Mouse (Mus musculus) MEL (cell line): Measurements from ENCODE around the gene Pip4k2c. TPM values are rescaled to one million over a fixed set of nuclear protein-coding genes. Genes with fewer than 3 reads are reported as not detected.
A peak's percentile ranks its signal among the peaks of the same experiment; 100 is the strongest.

Experiments used
- DNase-seq: peaks from one replicate; pipeline ENCODE4 v3.0.0; 2011; ENCODE audit warnings: low read depth, low spot score
- H3K27ac ChIP-seq: 2 replicates; pipeline ENCODE4 v1.5.1; 2012; ENCODE audit warnings: low read depth, mild to moderate bottlenecking, control low read depth, low read length, moderate library complexity; ENCODE audit not compliant: control insufficient read depth
- H3K27me3 ChIP-seq, 2 experiments: fragments of 150-350 bp in 1 of 2; sonication (generic) in 1 of 2; 2 replicates each; pipeline ENCODE4 v1.6.1; 2012; ENCODE audit warnings: low read length in 2 of 2, mild to moderate bottlenecking in 2 of 2, improper control_type of control experiment in 1 of 2, moderate library complexity in 1 of 2; ENCODE audit not compliant: insufficient read depth in 2 of 2, control insufficient read depth in 1 of 2
- H3K36me3 ChIP-seq, 2 experiments: 2 replicates each; pipeline ENCODE4 v1.6.1; 2012 to 2014; ENCODE audit warnings: low read length in 2 of 2, improper control_type of control experiment in 1 of 2, inconsistent platforms in 1 of 2, mild to moderate bottlenecking in 1 of 2; ENCODE audit not compliant: insufficient read depth in 2 of 2, control insufficient read depth in 1 of 2
- H3K4me1 ChIP-seq, 2 experiments: fragments of 150-350 bp in 1 of 2; sonication (generic) in 1 of 2; 2 replicates each; pipeline ENCODE4 v1.6.1; 2012; ENCODE audit warnings: low read length in 2 of 2, improper control_type of control experiment in 1 of 2, mild to moderate bottlenecking in 1 of 2; ENCODE audit not compliant: insufficient read depth in 2 of 2, control insufficient read depth in 1 of 2
- H3K4me3 ChIP-seq, 2 experiments: fragments of 150-350 bp in 1 of 2; sonication (generic) in 1 of 2; 2 replicates each; pipeline ENCODE4 v1.5.1; 2012; ENCODE audit warnings: low read depth in 2 of 2, low read length in 2 of 2, mild to moderate bottlenecking in 2 of 2, moderate library complexity in 2 of 2, control low read depth in 1 of 2, improper control_type of control experiment in 1 of 2; ENCODE audit not compliant: control insufficient read depth in 1 of 2, insufficient read depth in 1 of 2
- H3K79me2 ChIP-seq: 2 replicates; pipeline ENCODE4 v1.6.1; 2012; ENCODE audit warnings: mild to moderate bottlenecking, low read length, moderate library complexity; ENCODE audit not compliant: control insufficient read depth, poor library complexity, insufficient read depth
- H3K9ac ChIP-seq: 2 replicates; pipeline ENCODE4 v1.6.1; 2012; ENCODE audit warnings: low read depth, mild to moderate bottlenecking, control low read depth, low read length, moderate library complexity; ENCODE audit not compliant: control insufficient read depth, poor library complexity, severe bottlenecking
- H3K9me3 ChIP-seq: fragments of 150-350 bp; sonication (generic); replicated peaks from 2 replicates; pipeline ENCODE4 v1.6.1; 2012; ENCODE audit warnings: mild to moderate bottlenecking, low read length, improper control_type of control experiment, moderate library complexity; ENCODE audit not compliant: insufficient read depth
- BHLHE40 ChIP-seq: IDR thresholded peaks from 2 replicates; pipeline ENCODE4 v1.6.1; 2012; ENCODE audit warnings: low read depth, mild to moderate bottlenecking, inconsistent platforms, low read length, improper control_type of control experiment, borderline replicate concordance
- CHD1 ChIP-seq: IDR thresholded peaks from 2 replicates; pipeline ENCODE4 v1.6.1; 2012; ENCODE audit warnings: low read depth, mild to moderate bottlenecking, inconsistent platforms, low read length, improper control_type of control experiment
- CHD2 ChIP-seq: IDR thresholded peaks from 2 replicates; pipeline ENCODE4 v1.6.1; 2011; ENCODE audit warnings: low read length, improper control_type of control experiment
- CTCF ChIP-seq, 3 experiments: IDR thresholded peaks in 2 of 3; conservative IDR thresholded peaks in 1 of 3; 2 replicates each; pipeline ENCODE4 v1.5.1; 2011 to 2012; ENCODE audit warnings: low read length in 3 of 3, low read depth in 2 of 3, mild to moderate bottlenecking in 2 of 3, improper control_type of control experiment in 1 of 3, inconsistent platforms in 1 of 3, mixed read lengths in 1 of 3, moderate library complexity in 1 of 3; ENCODE audit not compliant: control insufficient read depth in 1 of 3, insufficient read depth in 1 of 3, poor library complexity in 1 of 3, severe bottlenecking in 1 of 3
- E2F4 ChIP-seq: IDR thresholded peaks from 2 replicates; pipeline ENCODE4 v1.6.1; 2011; ENCODE audit warnings: low read depth, low read length, improper control_type of control experiment, borderline replicate concordance
- ELF1 ChIP-seq: IDR thresholded peaks from 2 replicates; pipeline ENCODE4 v1.6.1; 2014; ENCODE audit warnings: low read depth, mild to moderate bottlenecking, inconsistent platforms, low read length, improper control_type of control experiment, moderate library complexity
- EP300 ChIP-seq, 2 experiments: IDR thresholded peaks; 2 replicates each; pipeline ENCODE4 v1.6.1; 2011; ENCODE audit warnings: improper control_type of control experiment in 2 of 2, low read length in 2 of 2, low read depth in 1 of 2, mild to moderate bottlenecking in 1 of 2
- ETS1 ChIP-seq: IDR thresholded peaks from 2 replicates; pipeline ENCODE4 v1.6.1; 2012; ENCODE audit warnings: low read depth, mild to moderate bottlenecking, inconsistent platforms, low read length, improper control_type of control experiment, moderate library complexity
- GABPA ChIP-seq: IDR thresholded peaks from 2 replicates; pipeline ENCODE4 v1.6.1; 2012; ENCODE audit warnings: low read depth, mild to moderate bottlenecking, inconsistent platforms, low read length, improper control_type of control experiment, moderate library complexity
- GATA1 ChIP-seq: IDR thresholded peaks from 2 replicates; pipeline ENCODE4 v1.6.1; 2011; ENCODE audit warnings: low read depth, low read length, improper control_type of control experiment
- HCFC1 ChIP-seq: IDR thresholded peaks from 2 replicates; pipeline ENCODE4 v1.6.1; 2012; ENCODE audit warnings: low read depth, mild to moderate bottlenecking, inconsistent platforms, low read length, improper control_type of control experiment, moderate library complexity
- JUND ChIP-seq: IDR thresholded peaks from 2 replicates; pipeline ENCODE4 v1.6.1; 2011; ENCODE audit warnings: low read depth, mild to moderate bottlenecking, improper control_type of control experiment, low read length
- KAT2A ChIP-seq: conservative IDR thresholded peaks from 2 replicates; pipeline ENCODE4 v1.6.1; 2012; ENCODE audit warnings: low read depth, low read length, improper control_type of control experiment, inconsistent platforms
- MAX ChIP-seq: IDR thresholded peaks from 2 replicates; pipeline ENCODE4 v1.6.1; 2011; ENCODE audit warnings: low read length, improper control_type of control experiment
- MAZ ChIP-seq: IDR thresholded peaks from 2 replicates; pipeline ENCODE4 v1.6.1; 2012; ENCODE audit warnings: low read depth, mild to moderate bottlenecking, inconsistent platforms, low read length, improper control_type of control experiment
- MEF2A ChIP-seq: IDR thresholded peaks from 2 replicates; pipeline ENCODE4 v1.6.1; 2014; ENCODE audit warnings: low read depth, mild to moderate bottlenecking, inconsistent platforms, low read length, improper control_type of control experiment; ENCODE audit not compliant: poor library complexity, insufficient replicate concordance, severe bottlenecking; ENCODE audit errors: extremely low read depth
- MXI1 ChIP-seq: IDR thresholded peaks from 2 replicates; pipeline ENCODE4 v1.6.1; 2011; ENCODE audit warnings: mild to moderate bottlenecking, low read depth, low read length, improper control_type of control experiment
- MYC ChIP-seq: IDR thresholded peaks from 2 replicates; pipeline ENCODE4 v1.6.1; 2011; ENCODE audit warnings: low read depth, mild to moderate bottlenecking, low read length, improper control_type of control experiment, moderate library complexity
- NELFE ChIP-seq: IDR thresholded peaks from 2 replicates; pipeline ENCODE4 v1.6.1; 2011; ENCODE audit warnings: low read depth, low read length, improper control_type of control experiment
- NRF1 ChIP-seq: IDR thresholded peaks from 2 replicates; pipeline ENCODE4 v1.6.1; 2014; ENCODE audit warnings: low read depth, mild to moderate bottlenecking, inconsistent platforms, low read length, improper control_type of control experiment, moderate library complexity; ENCODE audit not compliant: poor library complexity, insufficient read depth, severe bottlenecking
- POLR2A ChIP-seq, 2 experiments: IDR thresholded peaks; 2 replicates each; pipeline ENCODE4 v1.6.1; 2011 to 2012; ENCODE audit warnings: low read length in 2 of 2, mild to moderate bottlenecking in 2 of 2, control low read depth in 1 of 2, improper control_type of control experiment in 1 of 2, low read depth in 1 of 2, moderate library complexity in 1 of 2; ENCODE audit not compliant: control insufficient read depth in 1 of 2, insufficient read depth in 1 of 2, poor library complexity in 1 of 2
- POLR2AphosphoS2 ChIP-seq: IDR thresholded peaks from 2 replicates; pipeline ENCODE4 v1.6.1; 2011; ENCODE audit warnings: low read length, improper control_type of control experiment
- RAD21 ChIP-seq: IDR thresholded peaks from 2 replicates; pipeline ENCODE4 v1.6.1; 2011; ENCODE audit warnings: mild to moderate bottlenecking, low read depth, low read length, improper control_type of control experiment
- RCOR1 ChIP-seq: IDR thresholded peaks from 2 replicates; pipeline ENCODE4 v1.6.1; 2012; ENCODE audit warnings: low read depth, mild to moderate bottlenecking, inconsistent platforms, low read length, improper control_type of control experiment
- SIN3A ChIP-seq: IDR thresholded peaks from 2 replicates; pipeline ENCODE4 v1.6.1; 2012; ENCODE audit warnings: low read length, improper control_type of control experiment, inconsistent platforms
- SMC3 ChIP-seq: IDR thresholded peaks from 2 replicates; pipeline ENCODE4 v1.6.1; 2011; ENCODE audit warnings: low read depth, low read length, improper control_type of control experiment
- TAL1 ChIP-seq: IDR thresholded peaks from 2 replicates; pipeline ENCODE4 v1.6.1; 2012; ENCODE audit warnings: mild to moderate bottlenecking, inconsistent platforms, low read length, moderate library complexity, mixed read lengths
- TBP ChIP-seq: IDR thresholded peaks from 2 replicates; pipeline ENCODE4 v1.8.0; 2011; ENCODE audit warnings: low read depth, low read length, improper control_type of control experiment
- TCF12 ChIP-seq: IDR thresholded peaks from 2 replicates; pipeline ENCODE4 v1.6.1; 2014; ENCODE audit warnings: low read depth, mild to moderate bottlenecking, inconsistent platforms, low read length, improper control_type of control experiment, moderate library complexity
- UBTF ChIP-seq: IDR thresholded peaks from 2 replicates; pipeline ENCODE4 v1.6.1; 2012; ENCODE audit warnings: low read depth, mild to moderate bottlenecking, inconsistent platforms, low read length, improper control_type of control experiment, moderate library complexity, borderline replicate concordance; ENCODE audit not compliant: insufficient read depth
- USF1 ChIP-seq: IDR thresholded peaks from 2 replicates; pipeline ENCODE4 v1.6.1; 2014; ENCODE audit warnings: low read depth, mild to moderate bottlenecking, inconsistent platforms, low read length, improper control_type of control experiment, moderate library complexity
- USF2 ChIP-seq, 2 experiments: IDR thresholded peaks; 2 replicates each; pipeline ENCODE4 v1.6.1; 2011 to 2012; ENCODE audit warnings: improper control_type of control experiment in 2 of 2, low read length in 2 of 2, borderline replicate concordance in 1 of 2, inconsistent platforms in 1 of 2, low read depth in 1 of 2, mild to moderate bottlenecking in 1 of 2; ENCODE audit not compliant: insufficient read depth in 1 of 2
- ZC3H11A ChIP-seq: IDR thresholded peaks from 2 replicates; pipeline ENCODE4 v1.6.1; 2012; ENCODE audit warnings: low read depth, mild to moderate bottlenecking, inconsistent platforms, low read length, improper control_type of control experiment
- ZKSCAN1 ChIP-seq: IDR thresholded peaks from 2 replicates; pipeline ENCODE4 v1.6.1; 2012; ENCODE audit warnings: low read depth, mild to moderate bottlenecking, inconsistent platforms, low read length, improper control_type of control experiment, moderate library complexity
- ZMIZ1 ChIP-seq: IDR thresholded peaks from 2 replicates; pipeline ENCODE4 v1.6.1; 2012; ENCODE audit warnings: low read depth, mild to moderate bottlenecking, inconsistent platforms, low read length, improper control_type of control experiment, moderate library complexity
- polyA plus RNA-seq, 2 experiments: library from polyadenylated mRNA; stranded (reverse) in 1 of 2; unstranded in 1 of 2; fragments of >175 nt in 1 of 2; fragments of >200 nt in 1 of 2; gene quantifications; 2 replicates each; pipeline versions ENCODE4 v1.2.1 to v1.2.4; 2012; ENCODE audit warnings: low replicate concordance in 2 of 2, low read depth in 1 of 2; ENCODE audit not compliant: insufficient read length in 2 of 2, insufficient read depth in 1 of 2, missing spikeins in 1 of 2
- total RNA-seq: library from RNA; depleted of rRNA; stranded (reverse); fragments of 300-350 nt; gene quantifications from 2 replicates; pipeline ENCODE4 v1.2.3, GENCODE M21; 2012

The Pip4k2c gene
- total and polyA plus RNA-seq, 3 experiments = 31.9 to 58.2 TPM; not detected in 1

DNA sequence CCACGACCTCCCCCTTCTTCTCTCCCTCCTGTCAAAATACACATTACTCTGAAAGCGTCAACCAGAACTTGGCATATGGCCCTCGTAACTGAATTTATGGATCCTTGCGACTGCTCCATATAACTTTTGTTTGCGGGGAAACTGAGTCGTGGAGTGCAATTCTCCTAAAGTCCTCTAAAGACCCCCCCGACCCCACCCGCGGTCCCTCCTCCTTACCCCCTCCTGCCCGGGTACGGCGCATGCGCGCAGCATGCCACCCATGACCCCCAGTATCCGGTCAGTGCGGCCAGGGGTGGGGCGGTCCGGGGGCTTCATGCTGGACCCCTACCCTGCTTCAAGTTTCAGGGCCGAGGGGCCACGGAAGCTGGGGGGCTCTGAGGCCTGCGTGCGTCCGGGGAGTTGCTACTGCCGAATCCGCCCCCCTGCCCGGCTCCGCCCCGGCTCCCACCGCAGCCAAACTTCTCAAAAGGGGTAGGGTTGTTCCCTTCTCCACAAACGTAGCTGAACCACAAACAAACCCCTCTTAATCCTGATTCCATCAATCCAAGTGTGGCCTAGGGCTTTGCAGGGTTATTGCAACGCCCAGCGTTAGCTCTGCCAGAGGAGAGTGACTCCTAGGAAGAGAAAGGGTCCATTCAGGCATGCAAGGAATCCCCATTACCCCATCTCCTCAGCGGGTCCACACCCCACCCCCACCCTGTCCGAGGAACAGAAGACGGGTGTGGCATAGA is 21.6 kb downstream of the Pip4k2c start, which contains the start of gene Arhgef25:
Arhgef25 (minus strand) TSS at position 433 of the 731 bp plus-strand sequence.
- Histone ChIP-seq H3K9me3 (no peaks in the 10 kb centered on the region), H3K4me1 (peaks cover 2 to 34% of the 10 kb centered on the region in 2 experiments; a peak in 3 of 4 replicates), H3K27ac (peak within 1 kb of the TSS; percentile 96), H3K9ac (peak within 1 kb of the TSS; percentile 88), H3K36me3 (peaks cover 0 to 30% of the 10 kb centered on the region in 2 experiments; a peak in 2 of 4 replicates), H3K79me2 (peaks cover 7% of the 10 kb centered on the region; the same call in 1 of the 2 replicates), H3K4me3 (peak within 1 kb of the TSS; percentile 82 to 96), H3K27me3 (no peaks in the 10 kb centered on the region)
- DNase-seq = peak; percentile 82
- TF ChIP-seq MXI1 = no peak; the same call in 1 of the 2 replicates
- TF ChIP-seq CTCF (IDR thresholded peaks at IDR 0.05 in 2 of 3, conservative IDR thresholded peaks at IDR 0.05 in 1 of 3; ENCODE audit: control insufficient read depth in 1 of 3, insufficient read depth in 1 of 3, low read depth in 2 of 3, low read length in 3 of 3, poor library complexity in 1 of 3, severe bottlenecking in 1 of 3) = no peak
- no peak for TF ChIP-seq USF1
- TF ChIP-seq UBTF = no peak
- peak; percentile 31; the same call in 1 of the 2 replicates for TF ChIP-seq ZMIZ1
- no peak for TF ChIP-seq USF2 (IDR thresholded peaks at IDR 0.05; ENCODE audit: borderline replicate concordance in 1 of 2, insufficient read depth in 1 of 2, low read depth in 1 of 2, low read length in 2 of 2)
- peak; percentile 21; the same call in 1 of the 2 replicates for TF ChIP-seq MYC
- TF ChIP-seq JUND = no peak
- peak in 1 of 2 experiments; percentile 21; a peak in 1 of 4 replicates for TF ChIP-seq EP300 (IDR thresholded peaks at IDR 0.05; ENCODE audit: low read depth in 1 of 2, low read length in 2 of 2)
- no peak for TF ChIP-seq NELFE
- no peak for TF ChIP-seq GABPA
- 0 out of 2 replicates have a peak, but pooled peaks have one; percentile 11 for TF ChIP-seq CHD1
- no peak for TF ChIP-seq ELF1
- peak; percentile 6; the same call in 1 of the 2 replicates for TF ChIP-seq HCFC1
- no peak for TF ChIP-seq BHLHE40
- no peak for TF ChIP-seq SMC3
- TF ChIP-seq POLR2A (IDR thresholded peaks at IDR 0.05; ENCODE audit: control insufficient read depth in 1 of 2, insufficient read depth in 1 of 2, low read depth in 1 of 2, low read length in 2 of 2, poor library complexity in 1 of 2) = no peak; a peak in 1 of 4 replicates
- 0 out of 2 replicates have a peak, but pooled peaks have one; percentile 9 for TF ChIP-seq MAX
- peak; percentile 19; the same call in 1 of the 2 replicates for TF ChIP-seq MAZ
- TF ChIP-seq E2F4 = no peak
- no peak for TF ChIP-seq RAD21
- no peak for TF ChIP-seq RCOR1
- peak; percentile 21; the same call in 1 of the 2 replicates for TF ChIP-seq CHD2
- no peak for TF ChIP-seq KAT2A
- no peak; the same call in 1 of the 2 replicates for TF ChIP-seq TBP
- no peak for TF ChIP-seq GATA1
- no peak for TF ChIP-seq MEF2A
- TF ChIP-seq TAL1 = no peak
- TF ChIP-seq ZKSCAN1 = no peak
- no peak for TF ChIP-seq ZC3H11A
- peak; percentile 72 for TF ChIP-seq NRF1
- TF ChIP-seq ETS1 = no peak; the same call in 1 of the 2 replicates
- TF ChIP-seq POLR2AphosphoS2 = peak; percentile 30; the same call in 1 of the 2 replicates
- TF ChIP-seq SIN3A = peak; percentile 20
- TF ChIP-seq TCF12 = peak; percentile 22; the same call in 1 of the 2 replicates
